Mouse (Mus musculus): ENCODE results near the gene Gm20388.

Gene Gm20388

DNA sequence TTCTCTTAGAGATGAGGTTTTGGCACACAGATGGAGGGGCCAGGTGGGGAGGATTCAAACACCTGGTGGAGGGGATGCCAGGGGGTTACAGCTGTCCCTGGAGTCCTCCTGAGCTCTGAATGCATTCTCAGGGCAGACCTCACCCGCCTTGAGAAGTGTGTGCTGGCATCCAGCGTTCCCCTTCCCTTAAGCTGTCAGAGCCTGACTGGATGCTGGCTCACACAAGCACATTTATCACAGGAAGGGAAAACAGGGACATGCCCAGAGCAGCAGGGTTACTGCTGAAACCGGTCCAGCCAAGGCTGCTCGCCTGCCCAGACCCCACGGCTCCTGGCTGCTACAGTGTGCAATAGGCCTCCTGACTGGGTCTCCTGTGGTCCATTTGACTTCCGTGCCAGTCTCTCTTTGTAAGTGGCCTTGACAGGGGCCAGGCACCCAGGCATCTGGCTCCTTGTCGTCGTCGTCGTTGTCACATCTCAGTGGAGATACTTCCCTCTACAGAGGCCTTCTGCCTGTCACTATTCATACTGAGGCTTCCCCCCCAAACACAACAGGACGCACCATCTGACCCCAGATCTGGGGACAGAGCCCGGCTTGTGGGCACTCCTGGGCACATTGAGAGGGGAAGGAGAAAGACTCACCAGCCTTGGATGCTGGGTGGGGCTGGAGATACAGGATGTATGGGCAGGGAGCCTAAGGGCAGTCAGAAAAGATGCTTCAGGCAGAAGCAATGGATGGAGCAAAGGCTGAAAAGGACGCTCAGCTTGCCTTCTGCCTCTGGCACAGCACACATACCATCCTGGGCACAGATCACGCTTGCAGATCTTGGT lies 2810.4 kb downstream of the Gm20388 start:
- DNase-seq (ENCODE audit: low read depth, low spot score) = peak; percentile 76

DNA sequence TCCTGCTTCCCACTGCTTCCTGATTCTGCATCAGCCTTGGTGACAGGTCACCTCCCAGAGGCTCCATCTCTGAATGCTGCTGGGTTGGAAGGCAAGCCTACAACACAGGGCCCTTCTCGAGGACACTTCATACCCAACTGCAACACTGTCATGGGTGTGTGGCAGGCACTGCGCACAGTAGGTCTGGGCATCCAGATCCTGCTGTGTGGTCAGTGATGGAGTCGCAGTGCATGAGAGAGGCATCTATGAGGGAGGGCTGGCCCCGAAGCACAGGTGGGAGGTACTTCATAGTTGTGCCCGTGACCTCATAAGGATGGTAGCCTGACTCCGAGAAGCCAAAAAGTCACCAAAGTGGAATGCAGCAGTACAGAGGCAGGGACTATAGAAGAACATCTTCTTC lies 2814.5 kb downstream of the Gm20388 start:
- DNase-seq (ENCODE audit: low read depth, low spot score) = no peak

DNA sequence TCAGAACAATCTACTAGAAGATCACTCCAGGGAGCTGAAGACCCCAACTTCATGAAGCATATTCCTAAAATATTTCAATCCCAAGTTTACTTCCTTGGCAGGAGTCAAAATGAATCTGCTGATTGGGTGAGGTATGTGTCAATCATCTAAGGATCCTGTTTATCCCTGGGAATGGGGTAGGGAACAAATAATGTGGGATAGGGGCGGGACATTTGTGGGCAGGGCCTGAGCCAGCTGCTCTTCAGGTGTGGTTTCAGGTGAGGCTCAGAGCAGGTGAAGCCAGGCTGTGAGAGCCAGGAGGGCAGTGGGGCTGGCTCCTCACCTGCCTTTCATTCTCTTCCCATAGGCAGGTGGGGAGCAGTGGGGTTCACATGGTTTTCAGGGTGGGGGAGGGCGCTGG lies 2816.1 kb downstream of the Gm20388 start:
- no peak for DNase-seq (ENCODE audit: low read depth, low spot score)

DNA sequence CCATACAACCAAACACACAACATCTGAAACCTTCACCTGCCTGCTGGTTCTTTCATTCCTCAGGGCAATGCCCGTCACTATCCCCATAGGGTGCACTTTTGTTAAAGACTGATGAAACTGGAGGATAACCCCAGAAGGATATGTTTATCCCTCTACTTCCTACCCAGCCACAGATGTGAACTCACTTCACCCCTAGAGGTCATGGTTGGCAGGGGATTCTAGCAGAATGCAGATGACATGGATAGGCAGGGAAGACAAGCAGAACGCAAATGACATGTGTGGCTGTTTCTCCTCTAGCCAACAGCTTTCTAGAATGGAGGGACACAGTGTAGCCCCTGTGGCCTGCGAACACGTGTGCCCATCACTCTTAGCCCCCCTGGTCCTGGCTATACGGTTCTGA lies 2816.8 kb downstream of the Gm20388 start:
- no peak for DNase-seq (ENCODE audit: low read depth, low spot score)

GRCm38 (mm10) chr8:122728630-122729029 lies 2818.0 kb downstream of the Gm20388 start:
- DNase-seq (ENCODE audit: low read depth, low spot score) = no peak

DNA sequence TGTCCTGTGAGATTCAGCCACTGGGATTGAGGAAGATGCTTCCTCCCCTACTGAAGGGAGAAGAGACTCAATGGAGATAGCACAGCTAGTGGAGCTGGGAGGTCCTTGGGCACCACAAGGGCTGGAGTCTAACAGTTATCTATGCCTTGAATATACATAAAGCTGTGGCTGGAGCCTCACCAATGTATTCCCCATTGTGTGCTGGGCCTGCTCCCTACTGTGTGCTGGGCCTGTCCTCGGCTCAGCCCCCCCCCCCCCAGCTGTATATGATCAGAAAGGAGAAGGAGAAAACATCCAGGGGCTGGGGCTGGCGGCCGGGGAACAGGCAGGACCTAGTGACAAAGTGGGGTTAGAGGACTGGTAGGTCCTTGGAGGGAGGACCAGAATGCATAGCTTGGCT lies 2824.5 kb downstream of the Gm20388 start:
- DNase-seq (ENCODE audit: low read depth, low spot score) = no peak

DNA sequence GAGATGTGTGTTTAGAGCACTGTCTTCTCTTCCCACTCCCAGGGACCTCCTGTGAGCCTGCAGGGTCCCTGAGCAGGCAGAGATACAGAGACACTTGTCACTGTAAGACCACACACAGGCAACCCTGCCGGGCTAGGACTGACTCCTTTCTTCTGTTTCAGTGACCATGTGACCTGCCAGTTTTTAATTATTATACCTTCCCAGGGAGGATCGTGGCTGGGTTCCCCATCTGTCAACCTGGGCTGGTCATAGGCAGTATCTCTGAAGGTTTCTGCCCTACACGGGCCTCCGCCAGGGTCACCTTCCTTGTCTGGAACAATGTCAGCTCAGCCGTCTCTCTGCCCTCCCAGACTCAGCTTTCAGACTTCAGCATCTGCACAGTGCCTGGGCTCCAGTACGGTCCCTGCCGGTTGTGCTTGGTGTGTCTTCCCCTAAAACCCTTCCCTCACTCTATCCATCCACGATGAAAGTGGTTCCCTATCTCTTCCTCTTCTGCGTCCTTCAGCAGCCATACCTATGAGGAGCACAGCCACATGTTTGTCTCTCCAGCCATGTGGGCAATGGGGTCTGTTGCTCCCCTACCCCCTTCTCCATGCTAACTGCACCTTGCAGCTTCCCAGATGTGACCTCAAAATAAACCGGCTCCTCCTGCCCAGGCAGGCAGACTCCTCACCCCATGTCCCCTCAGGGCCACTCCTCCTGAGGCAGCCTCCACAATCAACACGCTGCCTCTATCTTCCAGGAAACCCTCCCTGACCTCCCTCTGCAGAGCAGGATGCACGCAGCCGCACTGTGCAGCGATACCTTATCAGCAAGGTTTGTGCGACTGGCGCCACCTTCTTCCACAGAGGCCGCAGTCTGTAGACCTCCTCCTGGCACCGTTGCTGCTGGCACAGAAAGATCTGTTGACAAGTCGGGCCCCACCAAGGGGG lies 2825.2 kb downstream of the Gm20388 start:
- no peak for DNase-seq (ENCODE audit: low read depth, low spot score)

DNA sequence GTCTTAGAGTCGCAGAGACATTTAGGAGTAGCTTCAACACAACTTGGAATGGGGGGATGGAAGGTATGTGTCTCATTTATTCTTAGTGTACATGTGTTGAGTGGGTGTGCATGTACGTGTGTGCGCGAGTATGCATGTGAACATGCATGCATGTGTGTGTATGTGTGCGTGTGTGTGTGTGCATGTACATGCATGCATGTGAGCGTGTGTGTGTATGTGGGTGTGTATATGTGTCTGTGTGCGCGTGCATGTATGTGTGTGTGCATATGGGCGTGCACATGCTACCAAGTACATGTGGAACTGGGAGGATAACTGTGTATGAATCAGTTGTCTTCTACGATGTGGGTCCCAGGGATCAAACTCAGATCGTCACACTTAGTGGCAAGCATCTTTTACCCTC lies 2826.0 kb downstream of the Gm20388 start:
- no peak for DNase-seq (ENCODE audit: low read depth, low spot score)

DNA sequence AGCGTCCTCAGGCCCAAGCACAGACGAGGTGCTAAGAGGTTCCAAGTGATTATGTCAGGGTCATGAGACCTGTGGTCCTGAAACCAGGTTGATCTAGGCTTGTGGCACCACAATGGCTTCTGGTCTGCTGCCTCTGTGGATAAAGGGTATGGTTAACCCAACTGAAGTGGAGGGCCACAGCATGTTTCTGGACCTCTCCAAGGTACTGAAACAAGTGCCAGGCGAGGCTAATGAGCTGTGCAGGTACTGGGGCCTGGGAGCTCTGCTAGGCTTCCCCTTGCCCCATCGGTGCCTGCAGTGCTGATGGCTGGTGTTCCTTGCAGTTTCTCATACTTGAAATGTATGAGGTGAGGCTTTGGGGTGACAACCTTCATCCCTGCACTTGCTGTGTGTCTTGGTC lies 2826.4 kb downstream of the Gm20388 start:
- no peak for DNase-seq (ENCODE audit: low read depth, low spot score)

DNA sequence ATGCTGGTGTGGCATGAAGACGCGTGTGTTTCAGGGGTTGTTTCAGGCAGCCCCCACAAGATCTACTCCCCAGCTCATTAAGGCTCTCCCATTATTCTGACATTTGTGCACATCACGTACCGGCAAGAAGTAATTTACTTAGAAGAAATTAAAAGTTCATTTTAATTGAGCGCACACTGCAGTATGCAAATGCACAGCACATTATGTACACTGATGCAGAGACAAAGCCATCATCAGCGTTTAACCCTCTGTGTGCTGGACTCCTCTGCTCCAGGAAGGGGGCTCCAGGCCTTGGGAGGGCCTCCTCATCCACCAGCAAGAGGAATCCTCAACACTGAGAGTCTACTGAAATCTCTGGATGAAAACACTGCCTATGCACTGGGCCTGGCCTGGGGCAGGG lies 2827.2 kb downstream of the Gm20388 start:
- no peak for DNase-seq (ENCODE audit: low read depth, low spot score)

DNA sequence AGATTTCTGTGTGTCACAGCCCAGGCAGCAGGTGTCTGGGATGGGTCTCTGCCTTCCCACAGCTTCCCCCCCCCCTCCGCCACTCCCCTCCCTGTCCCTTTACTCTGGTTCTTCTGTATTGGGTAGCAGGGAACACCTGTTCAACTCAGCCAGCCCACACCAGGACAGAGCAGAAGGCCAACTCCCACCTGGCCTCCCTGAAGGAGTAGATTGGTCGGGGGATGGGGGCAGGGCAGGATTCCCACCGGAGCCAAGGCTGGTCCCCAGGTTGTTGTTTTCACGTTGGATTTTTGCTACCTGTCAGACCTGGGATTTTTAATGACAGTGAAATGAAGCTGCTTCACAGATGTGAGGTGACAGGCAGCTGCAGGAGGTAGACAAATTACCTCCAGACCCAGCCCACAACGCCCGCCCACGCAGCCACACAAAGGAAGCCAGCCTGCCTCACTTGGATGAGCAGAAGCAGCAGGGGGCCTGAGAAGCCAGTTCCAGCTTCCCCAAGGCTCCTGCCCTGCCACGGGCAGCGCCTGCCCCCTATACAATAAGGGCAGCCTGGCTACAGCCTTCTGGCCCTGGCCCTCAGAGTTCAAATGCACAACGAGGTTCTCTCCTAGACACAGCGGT lies 2828.6 kb downstream of the Gm20388 start:
- DNase-seq (ENCODE audit: low read depth, low spot score) = peak; percentile 70

DNA sequence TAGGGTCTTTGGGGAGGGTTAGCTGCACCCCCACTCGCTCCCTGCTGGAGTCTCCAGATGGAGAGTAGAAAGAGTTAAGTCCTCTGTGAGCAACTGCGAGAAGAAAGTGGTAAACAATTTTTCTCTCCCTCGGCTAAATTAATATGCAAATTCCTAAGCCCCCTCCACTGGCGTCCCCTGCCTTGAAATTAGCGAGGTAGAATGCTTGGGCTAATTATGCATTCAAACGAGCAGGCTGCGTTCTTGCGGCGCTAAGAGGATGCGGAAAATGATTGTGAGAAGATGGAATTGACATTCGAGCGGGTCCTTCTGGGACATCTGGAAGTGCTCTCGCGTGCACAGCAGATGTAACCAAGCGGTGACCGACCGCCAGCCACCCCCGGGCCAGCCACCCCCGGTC lies 2831.8 kb downstream of the Gm20388 start:
- DNase-seq (ENCODE audit: low read depth, low spot score) = peak; percentile 45

GRCm38 (mm10) chr8:122745022-122745749 lies 2834.5 kb downstream of the Gm20388 start:
- DNase-seq (ENCODE audit: low read depth, low spot score) = peak; percentile 67

GRCm38 (mm10) chr8:122745750-122746275 lies 2835.2 kb downstream of the Gm20388 start:
- peak; percentile 69 for DNase-seq (ENCODE audit: low read depth, low spot score)

- peak; percentile 39 for DNase-seq (ENCODE audit: low read depth, low spot score)
Measured at GRCm38 (mm10) chr8:122746439-122746838, 2835.8 kb downstream of the Gm20388 start.

DNA sequence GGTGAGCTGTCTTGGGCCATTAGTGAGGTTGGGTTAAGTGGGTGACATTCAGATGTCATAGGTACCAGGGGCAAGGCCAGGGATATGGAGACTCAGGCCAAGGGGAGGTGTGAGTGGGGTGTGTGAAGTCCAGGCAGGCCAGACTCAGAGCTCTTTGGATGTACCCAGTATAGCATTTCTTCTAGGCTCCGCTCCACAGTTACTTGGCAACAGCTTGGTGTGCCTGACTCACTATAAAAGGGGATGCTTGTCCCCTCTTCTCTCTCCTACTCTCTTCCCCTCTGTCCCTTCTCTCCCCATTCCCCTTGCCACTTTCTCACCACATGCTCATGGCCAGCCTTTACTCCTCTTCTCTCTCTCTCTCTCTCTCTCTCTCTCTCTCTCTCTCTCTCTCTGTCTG lies 2837.2 kb downstream of the Gm20388 start:
- DNase-seq (ENCODE audit: low read depth, low spot score) = peak; percentile 65

DNA sequence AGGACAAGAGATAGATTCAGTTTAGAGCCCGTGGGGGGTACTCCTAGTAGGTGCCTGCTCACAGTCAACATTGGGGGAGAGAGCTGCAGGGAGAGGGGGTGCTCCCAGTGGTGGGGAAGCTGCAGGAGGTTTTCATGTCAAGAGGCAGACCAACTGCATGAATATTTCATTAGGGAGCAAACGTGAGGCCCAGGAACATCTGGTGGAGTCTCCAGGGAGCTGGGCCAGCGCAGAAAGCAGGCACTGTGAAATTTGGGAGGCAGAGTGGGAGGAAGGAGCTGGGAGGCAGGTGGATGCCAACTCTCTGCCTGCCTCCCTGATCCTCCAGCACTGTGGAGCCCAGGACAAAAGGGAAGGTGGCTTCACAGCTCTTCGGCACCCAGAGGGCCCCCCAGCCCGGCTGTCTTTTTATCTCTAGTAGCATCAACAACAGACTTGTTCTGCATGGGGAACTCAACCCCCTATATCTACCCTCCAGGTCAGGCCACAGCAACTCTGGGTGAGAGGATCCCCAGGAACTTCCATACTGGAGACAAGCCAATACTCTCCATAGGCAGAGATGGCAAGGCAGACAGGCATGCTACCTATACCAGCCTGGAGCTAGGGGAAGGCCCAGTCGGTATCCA lies 2838.8 kb downstream of the Gm20388 start:
- peak; percentile 73 for DNase-seq (ENCODE audit: low read depth, low spot score)

GRCm38 (mm10) chr8:122751342-122751741 lies 2840.7 kb downstream of the Gm20388 start:
- peak; percentile 85 for DNase-seq (ENCODE audit: low read depth, low spot score)

DNA sequence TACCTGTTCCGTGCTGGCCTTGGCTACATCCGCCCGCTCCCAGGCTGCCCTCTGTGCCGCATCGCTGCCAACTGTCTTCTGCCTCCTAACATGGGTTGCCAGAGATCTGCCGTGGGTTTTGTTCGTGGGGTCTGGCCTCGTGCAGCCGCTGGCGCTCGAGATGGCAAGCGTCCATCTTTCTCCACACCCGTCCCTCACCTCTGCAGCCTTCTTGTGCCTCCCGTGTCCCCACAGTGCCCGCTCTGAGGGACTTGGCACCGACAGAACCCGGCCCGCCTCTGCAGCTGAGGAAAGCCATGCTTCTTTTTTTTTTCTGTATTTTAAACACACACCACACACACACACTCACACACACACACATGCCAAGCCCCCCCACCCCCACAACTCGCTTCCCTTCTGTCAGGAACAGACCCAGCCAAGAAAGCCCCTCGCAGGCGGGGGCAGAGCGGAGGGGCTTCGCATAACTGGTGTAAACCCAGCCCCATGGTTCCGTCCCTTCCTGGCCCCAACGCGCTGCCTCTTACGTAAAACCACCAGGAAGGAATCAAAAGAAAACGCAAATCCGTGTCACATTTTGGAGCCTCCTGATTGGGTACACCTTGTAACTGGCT lies 2841.6 kb downstream of the Gm20388 start:
- peak; percentile 94 for DNase-seq (ENCODE audit: low read depth, low spot score)

DNA sequence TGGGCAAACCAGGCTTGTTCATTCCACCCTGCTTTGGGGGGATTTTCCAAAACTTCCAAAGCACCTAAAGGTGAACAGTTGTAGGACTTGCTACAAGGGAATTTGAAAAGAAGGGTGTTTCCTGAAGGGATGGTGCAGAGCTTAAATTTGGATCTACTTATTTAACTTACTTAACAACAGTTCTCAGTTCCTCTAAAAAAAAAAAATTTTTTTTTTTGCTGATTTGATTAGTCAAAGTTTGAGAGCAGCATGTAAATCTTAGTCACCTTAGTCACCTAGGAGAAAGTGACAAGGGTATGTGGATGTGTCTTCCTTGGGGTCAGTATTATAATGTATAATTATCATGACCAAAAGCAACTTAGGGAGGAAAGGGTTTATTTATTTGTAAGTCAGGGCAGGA lies 2848.0 kb downstream of the Gm20388 start:
- DNase-seq (ENCODE audit: low read depth, low spot score) = no peak
